Mouse (Mus musculus) embryonic stem cell, embryonic (primary cell): ENCODE results near the gene Gm42791.

Source experiments
- CTCF ChIA-PET, 4 experiments: fragments of 300-600 bp in 2 of 4; fragments of 350-600 bp in 2 of 4; sonication (Branson Sonifier 250); formaldehyde crosslinking; loops; one replicate each; lab custom pipeline; 2022; ENCODE audit warnings: inconsistent platforms in 2 of 4; lab: Charles Lee
- POLR2A ChIA-PET, 4 experiments: fragments of 300-600 bp in 2 of 4; fragments of 350-600 bp in 2 of 4; sonication (Branson Sonifier 250); formaldehyde crosslinking; loops; one replicate each; lab custom pipeline; 2022; ENCODE audit warnings: antibody characterized with exemption in 4 of 4, inconsistent platforms in 1 of 4; lab: Charles Lee

Gm42791 gene

GRCm38 (mm10) chr5:148909057-148909395, 85.9 kb downstream of the Gm42791 start:
- POLR2A ChIA-PET = interaction anchor here in 2 of 4 experiments (0.7 to 1.1 kb wide), 3 partner anchors 24 to 84 kb away, joined by 3 read pairs; no protein-coding TSS in a partner anchor
- CTCF ChIA-PET = interaction anchor here (0.5 to 1.8 kb wide), 12 partner anchors 13 to 563 kb away, joined by 3 to 16 read pairs (median 4); no protein-coding TSS in a partner anchor

GRCm38 (mm10) chr5:148908191-148909056, 86.5 kb downstream of the Gm42791 start:
- POLR2A ChIA-PET = interaction anchor here in 3 of 4 experiments (0.6 to 1.3 kb wide), 4 partner anchors 10 to 84 kb away, joined by 3 to 7 read pairs (median 4); no protein-coding TSS in a partner anchor
- CTCF ChIA-PET = interaction anchor here (0.5 to 1.8 kb wide), 12 partner anchors 12 to 562 kb away, joined by 3 to 16 read pairs (median 4); no protein-coding TSS in a partner anchor

GRCm38 (mm10) chr5:148906305-148906704, 88.6 kb downstream of the Gm42791 start:
- POLR2A ChIA-PET = no interaction called here

GRCm38 (mm10) chr5:148904846-148905245, 90.1 kb downstream of the Gm42791 start:
- ChIA-PET POLR2A (interaction anchor here in 1 of 4 experiments (0.6 kb wide), 1 partner anchor 124 kb away, joined by 3 read pairs; no protein-coding TSS in a partner anchor), CTCF (interaction anchor here in 3 of 4 experiments (0.6 to 1.7 kb wide), 9 partner anchors 22 to 96 kb away, joined by 3 to 5 read pairs (median 4); no protein-coding TSS in a partner anchor)

More at GRCm38 (mm10) chr5:148906305-148906704, 88.6 kb downstream of the Gm42791 start:
- CTCF ChIA-PET = interaction anchor here in 1 of 4 experiments (1.0 to 1.7 kb wide), 2 partner anchors 94 to 98 kb away, joined by 3 to 4 read pairs; no protein-coding TSS in a partner anchor

- ChIA-PET POLR2A (interaction anchor here in 1 of 4 experiments (1.0 kb wide), 1 partner anchor 14 kb away, joined by 3 read pairs; no protein-coding TSS in a partner anchor), CTCF (interaction anchor here in 1 of 4 experiments (0.6 to 1.1 kb wide), 4 partner anchors 53 to 172 kb away, joined by 3 to 5 read pairs (median 3); no protein-coding TSS in a partner anchor)
These were observed 95.6 kb downstream of the Gm42791 start for GRCm38 (mm10) chr5:148899361-148899760.

GRCm38 (mm10) chr5:148897941-148898417, 97.0 kb downstream of the Gm42791 start:
- ChIA-PET POLR2A (interaction anchor here in 1 of 4 experiments (0.9 kb wide), 1 partner anchor 61 kb away, joined by 3 read pairs; no protein-coding TSS in a partner anchor), CTCF (interaction anchor here in 1 of 4 experiments (0.5 kb wide), 1 partner anchor 482 kb away, joined by 3 read pairs; no protein-coding TSS in a partner anchor)

- ChIA-PET CTCF (interaction anchor here in 2 of 4 experiments (0.7 to 1.2 kb wide), 6 partner anchors 12 to 971 kb away, joined by 3 to 5 read pairs (median 4); no protein-coding TSS in a partner anchor), POLR2A (interaction anchor here in 1 of 4 experiments (1.4 kb wide), 1 partner anchor 11 kb away, joined by 5 read pairs; no protein-coding TSS in a partner anchor)
These were observed 97.8 kb downstream of the Gm42791 start for GRCm38 (mm10) chr5:148897069-148897702.

GRCm38 (mm10) chr5:148896515-148896914, 98.4 kb downstream of the Gm42791 start:
- ChIA-PET CTCF (interaction anchor here in 3 of 4 experiments (0.6 to 1.2 kb wide), 6 partner anchors 12 to 234 kb away, joined by 3 to 9 read pairs (median 4); no protein-coding TSS in a partner anchor), POLR2A (interaction anchor here in 1 of 4 experiments (1.4 kb wide), 1 partner anchor 11 kb away, joined by 5 read pairs; no protein-coding TSS in a partner anchor)

- ChIA-PET CTCF (interaction anchor here (0.6 to 1.2 kb wide), 7 partner anchors 13 to 149 kb away, joined by 3 to 4 read pairs (median 3); no protein-coding TSS in a partner anchor), POLR2A (interaction anchor here in 2 of 4 experiments (1.0 to 1.4 kb wide), 3 partner anchors 10 to 17 kb away, joined by 3 to 5 read pairs (median 3); no protein-coding TSS in a partner anchor)
These were observed 99.1 kb downstream of the Gm42791 start for GRCm38 (mm10) chr5:148895833-148896232.

- ChIA-PET POLR2A (interaction anchor here in 2 of 4 experiments (1.0 to 1.3 kb wide), 3 partner anchors 9 to 16 kb away, joined by 3 read pairs; no protein-coding TSS in a partner anchor), CTCF (interaction anchor here in 3 of 4 experiments (0.8 to 1.2 kb wide), 6 partner anchors 16 to 953 kb away, joined by 3 to 4 read pairs (median 4); no protein-coding TSS in a partner anchor)
These were observed 99.9 kb downstream of the Gm42791 start for GRCm38 (mm10) chr5:148895034-148895433.

GRCm38 (mm10) chr5:148890237-148890636, 104.7 kb downstream of the Gm42791 start:
- POLR2A ChIA-PET = no interaction called here
- CTCF ChIA-PET = no interaction called here

GRCm38 (mm10) chr5:148888032-148888431, 106.9 kb downstream of the Gm42791 start:
- ChIA-PET POLR2A (interaction anchor here in 1 of 4 experiments (1.0 kb wide), 1 partner anchor 9 kb away, joined by 3 read pairs; no protein-coding TSS in a partner anchor), CTCF (interaction anchor here in 1 of 4 experiments (0.6 kb wide), 2 partner anchors 8 to 860 kb away, joined by 4 read pairs; no protein-coding TSS in a partner anchor)

GRCm38 (mm10) chr5:148885821-148886609, 108.9 kb downstream of the Gm42791 start:
- ChIA-PET CTCF (interaction anchor here (0.6 to 1.7 kb wide), 14 partner anchors 42 to 403 kb away, joined by 3 to 8 read pairs (median 3); no protein-coding TSS in a partner anchor), POLR2A (interaction anchor here (0.5 to 1.9 kb wide), 23 partner anchors 9 to 1823 kb away, joined by 3 to 6 read pairs (median 3); no protein-coding TSS in a partner anchor)

- ChIA-PET CTCF (interaction anchor here in 1 of 4 experiments (0.5 to 1.6 kb wide), 2 partner anchors 71 to 894 kb away, joined by 3 to 4 read pairs; no protein-coding TSS in a partner anchor), POLR2A (no interaction called here)
These were observed 111.3 kb downstream of the Gm42791 start for GRCm38 (mm10) chr5:148883671-148884070.

- CTCF ChIA-PET = interaction anchor here (0.5 to 5.1 kb wide), 43 partner anchors 8 to 692 kb away, joined by 3 to 50 read pairs (median 4); partner anchors contain the start of gene Katnal1 (in 1 of the 4)
These were observed 115.7 kb downstream of the Gm42791 start for GRCm38 (mm10) chr5:148879218-148879617.

GRCm38 (mm10) chr5:148873116-148873515, 121.8 kb downstream of the Gm42791 start:
- CTCF ChIA-PET = interaction anchor here in 1 of 4 experiments (0.6 to 1.1 kb wide), 2 partner anchors 61 to 62 kb away, joined by 3 read pairs; no protein-coding TSS in a partner anchor
- POLR2A ChIA-PET = no interaction called here

More at GRCm38 (mm10) chr5:148879218-148879617, 115.7 kb downstream of the Gm42791 start:
- POLR2A ChIA-PET = interaction anchor here in 2 of 4 experiments (0.8 to 2.2 kb wide), 10 partner anchors 8 to 127 kb away, joined by 3 to 8 read pairs (median 3); no protein-coding TSS in a partner anchor
